Mouse (Mus musculus): Measurements from ENCODE around the gene Ears2. TPM values are rescaled to one million over a fixed set of nuclear protein-coding genes. Genes with fewer than 3 reads are reported as not detected.

Ears2 gene
- polyA plus RNA-seq, 1 experiment from 2014 or later = 39.3 TPM

DNA sequence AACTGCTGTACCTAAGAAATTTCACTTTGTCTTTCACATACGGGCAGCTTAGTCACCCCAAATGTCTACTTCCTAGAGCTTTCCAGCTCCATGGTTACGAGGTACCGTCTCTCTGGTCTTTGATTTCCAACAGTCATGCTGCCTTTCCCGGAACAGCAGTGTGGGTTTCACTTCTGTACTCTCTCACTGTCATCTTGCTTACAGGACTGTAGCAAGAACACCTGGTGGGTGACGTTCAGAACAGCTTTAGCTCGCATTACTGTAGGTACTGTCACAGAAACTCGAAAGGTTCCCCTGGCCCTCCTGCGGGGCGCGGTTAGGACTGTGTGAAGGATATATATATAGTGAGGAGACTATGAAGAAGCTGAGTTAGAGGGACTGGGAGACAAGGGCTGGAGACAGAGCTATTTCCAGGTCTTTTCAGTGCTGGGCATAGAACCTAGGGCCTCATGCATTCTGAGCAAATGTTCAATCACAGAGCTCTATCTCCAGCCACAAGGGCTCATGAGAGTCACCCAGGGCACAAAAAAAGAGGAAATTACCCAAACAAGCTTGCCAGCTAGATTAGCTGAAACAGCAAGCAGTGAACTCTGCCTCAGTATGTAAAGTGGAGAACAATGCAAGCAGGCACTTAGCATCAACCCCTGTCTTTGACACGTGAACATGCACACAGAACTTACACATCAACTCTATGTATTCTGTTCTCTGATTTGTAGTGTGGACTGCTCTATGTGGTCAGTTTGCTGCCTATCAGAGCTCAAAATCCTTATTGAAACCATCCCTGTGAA, 20.3 kb upstream of the Ears2 start:
- Histone ChIP-seq H3K9ac (ENCODE audit: low read length) (no peak overlapping the region), H3K9me3 (ENCODE audit: control insufficient read depth, low read length) (no peaks in the 10 kb centered on the region), H3K36me3 (ENCODE audit: control insufficient read depth, insufficient read depth, low read length) (peaks cover 86% of the 10 kb centered on the region), H3K4me3 (ENCODE audit: control insufficient read depth in 1 of 2, insufficient read depth in 1 of 2, low read depth in 1 of 2, low read length in 2 of 2) (no peak overlapping the region), H3K4me2 (ENCODE audit: low read length) (no peak overlapping the region), H3K27me3 (ENCODE audit: control insufficient read depth, insufficient read depth, low read length) (no peaks in the 10 kb centered on the region), H3K27ac (replicated peaks in 1 of 2; ENCODE audit: control insufficient read depth in 1 of 2, insufficient read depth in 1 of 2, low read depth in 2 of 2, low read length in 2 of 2) (no peak overlapping the region), H3K4me1 (ENCODE audit: control insufficient read depth in 2 of 2, insufficient read depth in 2 of 2, low read length in 2 of 2) (peaks cover 0 to 3% of the 10 kb centered on the region in 2 experiments; a peak in 1 of 4 replicates)
- no peak for ATAC-seq (ENCODE audit: insufficient number of reproducible peaks, insufficient read depth, low FRiP score, low read depth)
- 88% methylated on average over 11 of the region's 11 CpGs for WGBS

GRCm38 (mm10) chr7:122081071-122081470, 14.0 kb upstream of the Ears2 start:
- Histone ChIP-seq H3K36me3 (ENCODE audit: control insufficient read depth, insufficient read depth, low read length) (peaks cover 87% of the 10 kb centered on the region), H3K4me3 (ENCODE audit: control insufficient read depth in 1 of 2, insufficient read depth in 1 of 2, low read depth in 1 of 2, low read length in 2 of 2) (no peak overlapping the region), H3K4me1 (ENCODE audit: control insufficient read depth in 2 of 2, insufficient read depth in 2 of 2, low read length in 2 of 2) (peaks cover 0 to 3% of the 10 kb centered on the region in 2 experiments; a peak in 1 of 4 replicates), H3K9me3 (ENCODE audit: control insufficient read depth, low read length) (no peaks in the 10 kb centered on the region), H3K9ac (ENCODE audit: low read length) (no peak overlapping the region), H3K27ac (replicated peaks in 1 of 2; ENCODE audit: control insufficient read depth in 1 of 2, insufficient read depth in 1 of 2, low read depth in 2 of 2, low read length in 2 of 2) (no peak overlapping the region), H3K27me3 (ENCODE audit: control insufficient read depth, insufficient read depth, low read length) (no peaks in the 10 kb centered on the region), H3K4me2 (ENCODE audit: low read length) (no peak overlapping the region)
- 86% methylated on average over 1 of the region's 1 CpGs for WGBS
- no peak for ATAC-seq (ENCODE audit: insufficient number of reproducible peaks, insufficient read depth, low FRiP score, low read depth)

DNA sequence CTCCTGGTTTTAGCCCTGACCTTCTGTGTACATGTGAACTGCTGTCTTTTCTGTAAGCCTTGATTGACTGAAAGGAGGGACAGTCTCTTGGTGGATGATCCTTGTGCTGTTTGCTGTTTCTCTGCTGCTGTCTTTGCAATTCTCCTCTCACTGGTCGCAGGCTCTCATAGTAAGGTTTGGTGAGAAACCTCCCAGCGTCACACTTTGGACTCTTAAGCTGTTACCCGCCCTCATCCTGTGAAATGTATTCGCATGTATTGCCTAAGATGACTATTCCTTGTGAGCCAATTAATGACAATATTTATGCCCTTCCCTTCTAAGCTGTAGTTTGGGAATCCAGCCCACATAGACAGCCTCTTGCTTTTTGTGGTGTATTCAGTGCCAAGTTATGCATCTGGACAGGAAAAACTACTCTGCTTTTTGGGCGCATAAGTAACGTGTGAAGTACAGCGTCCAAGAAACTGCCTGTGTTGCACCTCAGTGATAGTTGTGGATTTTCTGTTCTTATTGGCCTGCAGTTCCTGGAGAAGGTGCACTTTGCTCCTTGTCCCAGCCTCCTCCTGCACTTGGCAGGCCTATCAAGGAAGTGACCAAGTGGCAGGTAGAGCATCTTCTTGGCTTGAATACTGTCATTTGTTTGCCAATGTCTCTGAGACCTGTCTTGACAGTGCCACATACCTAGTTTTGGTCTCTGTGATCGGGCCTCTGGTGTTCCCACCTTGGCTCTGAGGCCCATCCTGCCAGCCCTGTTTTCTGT, 12.9 kb upstream of the Ears2 start:
- no peaks in the 10 kb centered on the region for H3K9me3 ChIP-seq (ENCODE audit: control insufficient read depth, low read length)
- H3K27ac ChIP-seq (replicated peaks in 1 of 2; ENCODE audit: control insufficient read depth in 1 of 2, insufficient read depth in 1 of 2, low read depth in 2 of 2, low read length in 2 of 2) = no peak overlapping the region
- peaks cover 89% of the 10 kb centered on the region for H3K36me3 ChIP-seq (ENCODE audit: control insufficient read depth, insufficient read depth, low read length)
- H3K4me2 ChIP-seq (ENCODE audit: low read length) = no peak overlapping the region
- no peaks in the 10 kb centered on the region for H3K27me3 ChIP-seq (ENCODE audit: control insufficient read depth, insufficient read depth, low read length)
- H3K9ac ChIP-seq (ENCODE audit: low read length) = no peak overlapping the region
- ATAC-seq (ENCODE audit: insufficient number of reproducible peaks, insufficient read depth, low FRiP score, low read depth) = no peak
- WGBS = 90% methylated on average over 8 of the region's 8 CpGs
- H3K4me3 ChIP-seq (ENCODE audit: control insufficient read depth in 1 of 2, insufficient read depth in 1 of 2, low read depth in 1 of 2, low read length in 2 of 2) = no peak overlapping the region
- H3K4me1 ChIP-seq (ENCODE audit: control insufficient read depth in 2 of 2, insufficient read depth in 2 of 2, low read length in 2 of 2) = peaks cover 0 to 3% of the 10 kb centered on the region in 2 experiments; a peak in 1 of 4 replicates

GRCm38 (mm10) chr7:122074374-122074773, 7.3 kb upstream of the Ears2 start:
- Histone ChIP-seq H3K27ac (replicated peaks in 1 of 2; ENCODE audit: control insufficient read depth in 1 of 2, insufficient read depth in 1 of 2, low read depth in 2 of 2, low read length in 2 of 2) (no peak overlapping the region), H3K36me3 (ENCODE audit: control insufficient read depth, insufficient read depth, low read length) (peaks cover 100% of the 10 kb centered on the region)
- WGBS = 72% methylated on average over 3 of the region's 3 CpGs

DNA sequence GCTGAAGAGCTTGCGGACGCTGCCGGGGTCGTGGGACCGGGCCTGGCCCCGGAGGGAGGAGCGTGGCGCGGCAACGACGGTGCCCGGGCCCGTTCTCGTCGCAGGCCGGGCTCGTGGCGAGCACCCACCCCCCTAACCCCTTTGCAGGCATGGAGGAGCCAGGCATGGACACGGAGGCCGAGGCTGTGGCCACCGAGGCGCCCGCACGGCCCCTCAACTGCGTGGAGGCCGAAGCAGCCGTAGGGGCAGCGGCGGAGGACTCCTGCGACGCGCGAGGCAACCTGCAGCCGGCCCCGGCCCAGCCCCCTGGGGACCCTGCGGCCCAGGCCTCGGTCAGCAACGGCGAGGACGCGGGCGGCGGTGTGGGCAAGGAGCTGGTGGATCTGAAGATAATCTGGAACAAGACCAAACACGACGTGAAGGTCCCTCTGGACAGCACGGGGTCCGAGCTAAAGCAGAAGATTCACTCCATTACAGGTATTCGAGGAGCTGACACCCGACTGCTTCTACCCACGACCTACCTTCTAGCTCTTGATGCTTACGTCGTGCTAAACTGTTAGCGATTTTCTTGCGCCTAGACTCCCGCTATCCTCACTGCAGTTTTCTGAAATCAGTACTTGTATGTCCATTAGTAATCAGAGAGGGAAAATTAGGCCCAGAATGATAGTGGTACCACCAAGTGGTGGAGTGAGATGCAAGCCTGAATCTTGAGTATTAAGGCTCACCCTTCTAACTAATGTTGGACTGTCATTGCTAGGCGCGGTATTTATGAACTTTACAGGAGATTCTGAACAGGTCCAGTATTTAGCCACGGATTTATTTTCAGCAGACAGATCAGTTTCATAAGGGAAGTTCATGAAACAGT, 686 bp upstream of the Ears2 start:
- H3K27ac ChIP-seq (replicated peaks in 1 of 2; ENCODE audit: control insufficient read depth in 1 of 2, insufficient read depth in 1 of 2, low read depth in 2 of 2, low read length in 2 of 2) = peak overlapping the region; percentile 63 to 96
- ATAC-seq (ENCODE audit: insufficient number of reproducible peaks, insufficient read depth, low FRiP score, low read depth) = peak; percentile 7; the same call in 1 of the 2 replicates
- peaks cover 0 to 32% of the 10 kb centered on the region in 2 experiments; a peak in 2 of 4 replicates for H3K4me1 ChIP-seq (ENCODE audit: control insufficient read depth in 2 of 2, insufficient read depth in 2 of 2, low read length in 2 of 2)
- H3K4me2 ChIP-seq (ENCODE audit: low read length) = peak overlapping the region; percentile 87
- peaks cover 46% of the 10 kb centered on the region for H3K36me3 ChIP-seq (ENCODE audit: control insufficient read depth, insufficient read depth, low read length)
- no peaks in the 10 kb centered on the region for H3K9me3 ChIP-seq (ENCODE audit: control insufficient read depth, low read length)
- H3K4me3 ChIP-seq (ENCODE audit: control insufficient read depth in 1 of 2, insufficient read depth in 1 of 2, low read depth in 1 of 2, low read length in 2 of 2) = peak overlapping the region; percentile 81 to 99
- H3K27me3 ChIP-seq (ENCODE audit: control insufficient read depth, insufficient read depth, low read length) = no peaks in the 10 kb centered on the region
- WGBS = 1% methylated on average over 52 of the region's 58 CpGs
- H3K9ac ChIP-seq (ENCODE audit: low read length) = peak overlapping the region; percentile 98

More at GRCm38 (mm10) chr7:122074374-122074773, 7.3 kb upstream of the Ears2 start:
- Histone ChIP-seq H3K9ac (ENCODE audit: low read length) (no peak overlapping the region), H3K27me3 (ENCODE audit: control insufficient read depth, insufficient read depth, low read length) (no peaks in the 10 kb centered on the region), H3K4me2 (ENCODE audit: low read length) (no peak overlapping the region), H3K9me3 (ENCODE audit: control insufficient read depth, low read length) (no peaks in the 10 kb centered on the region), H3K4me3 (ENCODE audit: control insufficient read depth in 1 of 2, insufficient read depth in 1 of 2, low read depth in 1 of 2, low read length in 2 of 2) (no peak overlapping the region), H3K4me1 (ENCODE audit: control insufficient read depth in 2 of 2, insufficient read depth in 2 of 2, low read length in 2 of 2) (peaks cover 0 to 4% of the 10 kb centered on the region in 2 experiments; a peak in 2 of 4 replicates)
- no peak for ATAC-seq (ENCODE audit: insufficient number of reproducible peaks, insufficient read depth, low FRiP score, low read depth)

DNA sequence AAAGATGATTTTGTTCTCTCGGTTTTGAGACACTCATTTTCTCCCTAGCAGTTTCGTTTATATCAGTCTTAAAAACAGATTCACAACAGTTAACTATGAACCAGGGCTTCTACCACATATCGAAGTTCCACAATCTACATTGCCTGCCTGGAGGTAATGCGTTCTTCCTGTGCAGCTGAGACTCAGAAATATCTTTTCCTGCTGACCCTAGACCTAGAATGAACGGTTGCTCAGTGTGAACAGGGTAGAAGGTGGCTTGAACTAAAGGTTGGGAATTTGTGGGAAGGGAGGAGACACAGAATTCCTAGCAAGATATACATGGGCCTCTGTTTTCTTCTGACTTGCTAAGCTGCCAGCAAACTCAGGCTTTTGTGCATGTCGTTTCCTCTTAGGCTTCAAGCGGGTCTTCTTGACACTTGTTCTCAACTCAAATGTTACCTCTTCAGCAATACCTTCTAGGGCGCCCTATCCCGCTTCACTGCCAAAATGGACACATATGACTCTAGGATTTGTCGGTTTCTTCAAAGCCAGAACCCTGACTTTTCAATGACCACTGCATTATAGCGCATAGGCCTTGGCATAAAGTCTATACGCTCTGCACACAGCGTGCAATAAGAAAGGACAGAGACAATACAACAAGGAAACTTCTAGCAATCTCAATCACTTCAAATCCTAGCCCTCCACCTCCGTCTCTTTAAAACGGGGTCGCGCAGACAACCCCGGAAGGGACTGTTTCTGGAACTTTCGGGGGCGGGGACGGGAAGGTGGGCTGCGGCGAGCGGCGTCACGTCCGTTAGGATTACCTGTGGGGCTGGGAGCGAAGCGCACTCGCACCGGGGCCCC, 740 bp downstream of the Ears2 start:
- no peak; the same call in 1 of the 2 replicates for ATAC-seq (ENCODE audit: insufficient number of reproducible peaks, insufficient read depth, low FRiP score, low read depth)
- H3K4me1 ChIP-seq (ENCODE audit: control insufficient read depth in 2 of 2, insufficient read depth in 2 of 2, low read length in 2 of 2) = peaks cover 0 to 32% of the 10 kb centered on the region in 2 experiments; a peak in 2 of 4 replicates
- H3K4me3 ChIP-seq (ENCODE audit: control insufficient read depth in 1 of 2, insufficient read depth in 1 of 2, low read depth in 1 of 2, low read length in 2 of 2) = peak overlapping the region; percentile 81 to 99
- H3K4me2 ChIP-seq (ENCODE audit: low read length) = peak overlapping the region; percentile 87
- peaks cover 46% of the 10 kb centered on the region for H3K36me3 ChIP-seq (ENCODE audit: control insufficient read depth, insufficient read depth, low read length)
- no peaks in the 10 kb centered on the region for H3K27me3 ChIP-seq (ENCODE audit: control insufficient read depth, insufficient read depth, low read length)
- peak overlapping the region; percentile 98 for H3K9ac ChIP-seq (ENCODE audit: low read length)
- no peaks in the 10 kb centered on the region for H3K9me3 ChIP-seq (ENCODE audit: control insufficient read depth, low read length)
- peak overlapping the region; percentile 95 to 96 for H3K27ac ChIP-seq (replicated peaks in 1 of 2; ENCODE audit: control insufficient read depth in 1 of 2, insufficient read depth in 1 of 2, low read depth in 2 of 2, low read length in 2 of 2)
- 14% methylated on average over 31 of the region's 31 CpGs for WGBS
